Mouse (Mus musculus): ENCODE results near the gene Gm4450. TPM values are rescaled to one million over a fixed set of nuclear protein-coding genes. Genes with fewer than 3 reads are reported as not detected.
A peak's percentile ranks its signal among the peaks of the same experiment; 100 is the strongest.
"Not testable (repeated sequence)": the region's sequence is repeated elsewhere in the genome, so short reads cannot be mapped to it uniquely, and the experiment has no call there.

The Gm4450 gene
- polyA plus RNA-seq, 1 experiment, result not detected

DNA sequence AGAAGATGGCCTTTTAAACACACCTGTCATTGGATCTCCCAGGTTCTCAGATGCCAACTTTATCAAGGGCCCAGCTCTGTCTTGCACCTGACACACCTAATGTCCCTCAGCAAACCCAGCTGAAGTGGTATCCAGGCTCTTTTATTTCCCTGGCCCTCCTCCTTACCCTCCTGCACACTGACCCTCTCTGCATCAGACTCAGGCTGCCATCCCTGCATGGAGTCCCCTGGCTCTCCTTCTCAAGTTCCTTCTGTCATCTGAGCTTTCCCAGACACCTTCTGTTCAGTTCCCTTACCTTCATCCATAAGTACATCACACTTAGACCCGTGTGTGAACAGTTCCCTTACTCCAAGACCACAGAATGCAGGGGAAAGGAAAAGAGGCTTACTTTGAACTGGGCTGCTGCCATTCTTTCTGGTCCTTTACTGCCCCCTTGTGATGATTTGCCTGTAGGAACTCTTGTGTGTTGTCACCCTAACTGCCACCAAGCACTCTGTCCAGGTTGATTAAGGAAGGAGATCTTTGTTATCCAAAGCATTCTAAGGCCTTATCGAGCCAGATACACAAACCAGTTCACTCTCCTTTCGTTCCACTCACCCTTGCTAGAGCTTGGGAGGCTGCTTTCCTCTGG is 13.7 kb downstream of the Gm4450 start:
- TF ChIP-seq CTCF (IDR thresholded peaks at IDR 0.05; ENCODE audit: borderline replicate concordance, insufficient read depth, low read depth, low read length), result peak; percentile 35
- not testable (repeated sequence) for H3K27me3 ChIP-seq (ENCODE audit: control insufficient read depth, insufficient read depth, low read length); H3K4me3 ChIP-seq (replicated peaks; ENCODE audit: insufficient read depth, low read depth, low read length); H3K4me1 ChIP-seq (ENCODE audit: control insufficient read depth, insufficient read depth, low read length); DNase-seq; H3K27ac ChIP-seq (ENCODE audit: insufficient read depth, low read length)
- 4% methylated on average over 3 of the region's 3 CpGs for WGBS

GRCm38 (mm10) chr3:98442245-98442644 is 14.7 kb downstream of the Gm4450 start:
- H3K27ac ChIP-seq (ENCODE audit: insufficient read depth, low read length); H3K4me3 ChIP-seq (replicated peaks; ENCODE audit: insufficient read depth, low read depth, low read length); H3K4me1 ChIP-seq (ENCODE audit: control insufficient read depth, insufficient read depth, low read length); DNase-seq; H3K27me3 ChIP-seq (ENCODE audit: control insufficient read depth, insufficient read depth, low read length): not testable (repeated sequence)
- WGBS, result 40% methylated on average over 3 of the region's 3 CpGs

DNA sequence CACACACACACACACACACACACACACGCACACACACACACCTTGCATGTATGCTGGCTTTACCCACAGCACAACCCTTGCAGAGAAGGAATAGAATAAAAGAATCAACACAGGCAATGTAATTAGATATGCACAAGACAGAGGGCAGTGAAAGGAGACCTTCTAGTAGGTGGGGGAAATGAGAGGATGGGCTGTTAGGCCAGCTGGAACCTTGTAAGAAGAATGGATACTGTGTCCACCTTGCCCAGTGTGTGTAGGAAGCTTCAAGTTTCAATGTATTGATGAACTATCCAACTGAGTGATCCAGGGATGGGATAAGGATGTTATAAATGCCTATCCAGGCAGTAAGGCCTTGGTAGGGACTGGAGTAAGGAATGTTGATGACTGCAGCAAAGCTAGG is 21.9 kb downstream of the Gm4450 start:
- Histone ChIP-seq H3K4me1 (ENCODE audit: control insufficient read depth, insufficient read depth, low read length) (no peaks in the 10 kb centered on the region), H3K27me3 (ENCODE audit: control insufficient read depth, insufficient read depth, low read length) (no peaks in the 10 kb centered on the region), H3K4me3 (replicated peaks; ENCODE audit: insufficient read depth, low read depth, low read length) (no peak overlapping the region), H3K27ac (ENCODE audit: insufficient read depth, low read length) (no peak overlapping the region)
- TF ChIP-seq CTCF (IDR thresholded peaks at IDR 0.05; ENCODE audit: borderline replicate concordance, insufficient read depth, low read depth, low read length) (no peak), POLR2A (IDR thresholded peaks at IDR 0.05; ENCODE audit: borderline replicate concordance, insufficient read depth, low read length) (no peak)
- 72% methylated on average over 1 of the region's 1 CpGs for WGBS
- no peak for DNase-seq

DNA sequence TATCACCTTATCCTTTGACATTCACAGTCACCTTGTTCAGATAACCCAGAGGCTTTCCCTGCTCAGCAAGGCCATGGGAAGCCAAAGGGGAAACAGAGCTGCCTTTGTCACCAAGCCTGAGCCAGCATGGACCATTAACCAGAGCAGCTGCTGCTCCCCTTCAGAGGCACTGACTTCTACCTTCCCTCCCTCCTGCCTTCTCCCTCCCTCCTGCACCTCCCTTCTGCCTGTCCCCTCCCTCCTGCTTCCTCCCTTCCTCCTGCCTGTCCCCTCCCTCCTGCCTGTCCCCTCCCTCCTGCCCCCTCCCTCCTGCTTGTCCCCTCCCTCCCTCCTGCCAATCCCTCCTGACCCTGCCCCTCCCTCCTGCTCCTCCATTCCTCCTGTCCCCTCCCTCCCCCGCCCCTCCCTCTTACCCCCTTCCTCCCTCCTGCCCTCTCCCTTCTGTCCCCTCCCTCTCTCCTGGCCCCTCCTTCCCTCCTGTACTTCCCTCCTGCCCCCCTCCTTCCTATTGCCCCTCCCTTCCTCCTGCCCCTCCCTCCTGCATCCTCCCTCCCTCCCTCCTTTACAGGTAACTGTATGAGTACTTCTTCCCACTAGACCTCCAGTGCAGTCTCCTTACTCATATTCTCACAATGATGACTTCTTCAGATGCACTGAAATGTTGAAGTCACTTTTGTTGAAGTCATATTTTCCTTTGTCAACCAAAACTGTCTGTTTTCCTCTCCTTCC is 22.7 kb downstream of the Gm4450 start:
- Histone ChIP-seq H3K27me3 (ENCODE audit: control insufficient read depth, insufficient read depth, low read length) (no peaks in the 10 kb centered on the region), H3K4me3 (replicated peaks; ENCODE audit: insufficient read depth, low read depth, low read length) (no peak overlapping the region), H3K4me1 (ENCODE audit: control insufficient read depth, insufficient read depth, low read length) (no peaks in the 10 kb centered on the region), H3K27ac (ENCODE audit: insufficient read depth, low read length) (no peak overlapping the region)
- TF ChIP-seq POLR2A (IDR thresholded peaks at IDR 0.05; ENCODE audit: borderline replicate concordance, insufficient read depth, low read length) (no peak), CTCF (IDR thresholded peaks at IDR 0.05; ENCODE audit: borderline replicate concordance, insufficient read depth, low read depth, low read length) (no peak)
- 20% methylated on average over 1 of the region's 1 CpGs for WGBS
- no peak for DNase-seq

- Histone ChIP-seq H3K27ac (ENCODE audit: insufficient read depth, low read length) (no peak overlapping the region), H3K27me3 (ENCODE audit: control insufficient read depth, insufficient read depth, low read length) (no peaks in the 10 kb centered on the region), H3K4me1 (ENCODE audit: control insufficient read depth, insufficient read depth, low read length) (no peaks in the 10 kb centered on the region), H3K4me3 (replicated peaks; ENCODE audit: insufficient read depth, low read depth, low read length) (no peak overlapping the region)
- DNase-seq, result no peak
- TF ChIP-seq POLR2A (IDR thresholded peaks at IDR 0.05; ENCODE audit: borderline replicate concordance, insufficient read depth, low read length) (no peak), CTCF (IDR thresholded peaks at IDR 0.05; ENCODE audit: borderline replicate concordance, insufficient read depth, low read depth, low read length) (no peak)
- WGBS, result 51% methylated on average over 8 of the region's 8 CpGs
Observed at GRCm38 (mm10) chr3:98428928-98429525, 27.9 kb downstream of the Gm4450 start.

GRCm38 (mm10) chr3:98428449-98428775 is 28.5 kb downstream of the Gm4450 start:
- Histone ChIP-seq H3K27ac (ENCODE audit: insufficient read depth, low read length) (no peak overlapping the region), H3K4me1 (ENCODE audit: control insufficient read depth, insufficient read depth, low read length) (no peaks in the 10 kb centered on the region), H3K4me3 (replicated peaks; ENCODE audit: insufficient read depth, low read depth, low read length) (peak overlapping the region; percentile 64), H3K27me3 (ENCODE audit: control insufficient read depth, insufficient read depth, low read length) (no peaks in the 10 kb centered on the region)
- DNase-seq, result no peak
- TF ChIP-seq POLR2A (IDR thresholded peaks at IDR 0.05; ENCODE audit: borderline replicate concordance, insufficient read depth, low read length) (no peak), CTCF (IDR thresholded peaks at IDR 0.05; ENCODE audit: borderline replicate concordance, insufficient read depth, low read depth, low read length) (no peak)
- WGBS, result 7% methylated on average over 17 of the region's 17 CpGs

- Histone ChIP-seq H3K4me1 (ENCODE audit: control insufficient read depth, insufficient read depth, low read length) (no peaks in the 10 kb centered on the region), H3K27me3 (ENCODE audit: control insufficient read depth, insufficient read depth, low read length) (no peaks in the 10 kb centered on the region), H3K4me3 (replicated peaks; ENCODE audit: insufficient read depth, low read depth, low read length) (peak overlapping the region; percentile 64), H3K27ac (ENCODE audit: insufficient read depth, low read length) (no peak overlapping the region)
- no peak for TF ChIP-seq CTCF (IDR thresholded peaks at IDR 0.05; ENCODE audit: borderline replicate concordance, insufficient read depth, low read depth, low read length)
- TF ChIP-seq POLR2A (IDR thresholded peaks at IDR 0.05; ENCODE audit: borderline replicate concordance, insufficient read depth, low read length), result no peak
- under 1% methylated on average over 108 of the region's 110 CpGs for WGBS
- peak in 1 of 2 experiments; percentile 92 for DNase-seq
Observed at GRCm38 (mm10) chr3:98427600-98428448, 29.1 kb downstream of the Gm4450 start.
